Mouse (Mus musculus) heart, adult 11 months (tissue): Measurements from ENCODE around the gene Lbp.

Experiments used
- DNase-seq: peaks from one replicate; pipeline ENCODE4 v3.0.0; 2022

Lbp gene

GRCm38 (mm10) chr2:158305948-158306695 lies at the start of gene Lbp:
TSS of gene Lbp (plus strand) at chr2:158306493.
- peak; percentile 98 for DNase-seq

- peak; percentile 96 for DNase-seq
Observed at GRCm38 (mm10) chr2:158256894-158257293, 49.4 kb upstream of the Lbp start.

GRCm38 (mm10) chr2:158258005-158258418 lies 48.3 kb upstream of the Lbp start, which contains the start of gene Bpi:
TSS of gene Bpi (plus strand) at chr2:158258094.
- no peak for DNase-seq

- DNase-seq: peak; percentile 95
Observed at GRCm38 (mm10) chr2:158258781-158259180, 47.5 kb upstream of the Lbp start.

DNA sequence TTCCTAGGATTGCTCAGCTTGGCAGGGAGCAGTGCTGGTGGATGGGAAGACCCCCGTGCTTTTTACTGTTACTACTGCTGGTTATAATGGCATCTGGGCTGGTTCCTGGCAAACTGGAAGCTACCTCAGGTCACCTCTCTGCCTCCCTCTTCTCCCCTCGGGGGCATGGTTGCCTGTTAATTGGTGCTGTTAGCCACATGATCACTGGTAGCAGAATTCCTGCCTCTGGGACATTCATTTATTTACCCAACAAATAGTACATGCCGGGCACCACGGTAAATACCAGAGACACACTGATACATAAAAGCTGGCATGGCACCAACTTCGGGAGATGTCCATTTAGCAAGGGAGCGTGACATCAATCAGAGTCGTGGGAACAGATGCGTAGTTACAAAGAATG lies 46.8 kb upstream of the Lbp start:
- DNase-seq: no peak

GRCm38 (mm10) chr2:158264877-158265276 lies 41.4 kb upstream of the Lbp start:
- no peak for DNase-seq

DNA sequence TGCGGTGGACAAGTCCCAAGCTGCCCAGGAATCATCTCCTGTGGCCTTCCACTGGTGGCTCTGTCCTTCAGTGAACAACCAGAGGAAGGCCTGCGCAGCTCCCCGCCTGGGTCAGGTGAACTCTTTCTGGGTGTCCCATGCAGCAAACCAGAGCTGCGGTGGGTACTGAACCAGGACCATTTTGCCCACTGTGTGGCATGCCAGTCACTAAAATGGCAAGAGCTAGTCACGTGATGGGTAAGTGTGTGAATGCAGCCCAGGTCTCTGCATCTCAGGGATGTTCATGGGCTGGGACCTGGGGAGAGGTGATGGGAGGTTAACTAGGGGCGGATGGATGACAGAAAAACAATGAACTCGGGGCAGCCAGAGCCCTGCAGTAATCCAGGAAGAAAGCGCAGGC lies 36.3 kb upstream of the Lbp start:
- DNase-seq: peak; percentile 83

- DNase-seq: peak; percentile 73
Observed at GRCm38 (mm10) chr2:158273646-158274045, 32.6 kb upstream of the Lbp start.

DNA sequence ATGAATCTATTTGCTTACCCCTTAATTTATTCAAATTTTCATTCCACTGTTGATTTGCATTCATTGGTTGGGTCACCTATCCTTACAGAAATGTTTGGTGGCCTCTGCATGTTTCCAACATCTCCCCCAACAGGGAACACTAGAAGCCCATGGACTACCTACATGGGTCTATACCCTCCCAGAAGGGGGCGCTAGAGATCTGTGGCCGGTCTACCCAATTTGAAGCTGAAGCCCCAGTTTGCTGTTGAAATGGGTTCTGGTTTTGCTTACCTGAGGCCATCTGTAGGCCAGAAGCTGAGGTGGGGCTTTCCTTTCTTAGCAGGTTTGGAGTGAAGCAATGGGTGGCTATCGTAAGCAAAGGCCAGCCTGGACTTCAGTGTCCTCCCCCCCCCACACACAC lies 30.9 kb upstream of the Lbp start:
- DNase-seq: peak; percentile 85

DNA sequence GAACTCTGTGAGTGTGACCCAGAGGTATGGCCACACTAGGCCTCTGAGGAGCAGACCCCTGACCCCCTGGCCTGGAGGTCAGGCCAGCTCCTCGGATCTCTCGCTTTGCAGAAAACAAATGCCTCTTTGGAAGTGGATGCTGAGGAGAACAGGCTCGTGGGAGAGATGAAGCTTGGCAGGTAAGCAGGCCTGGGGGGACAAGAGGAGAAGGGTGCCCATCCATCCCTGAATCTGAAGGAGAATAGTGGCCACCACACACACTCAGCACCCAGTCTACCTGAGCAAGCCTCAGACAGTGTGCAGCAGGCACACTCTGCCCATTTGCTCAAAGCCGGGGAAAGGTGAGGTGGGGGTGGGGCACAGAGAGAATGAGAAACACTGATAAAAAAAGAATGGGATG lies 30.5 kb upstream of the Lbp start:
- peak; percentile 76 for DNase-seq

- DNase-seq: no peak
Observed at GRCm38 (mm10) chr2:158276451-158276850, 29.8 kb upstream of the Lbp start.

DNA sequence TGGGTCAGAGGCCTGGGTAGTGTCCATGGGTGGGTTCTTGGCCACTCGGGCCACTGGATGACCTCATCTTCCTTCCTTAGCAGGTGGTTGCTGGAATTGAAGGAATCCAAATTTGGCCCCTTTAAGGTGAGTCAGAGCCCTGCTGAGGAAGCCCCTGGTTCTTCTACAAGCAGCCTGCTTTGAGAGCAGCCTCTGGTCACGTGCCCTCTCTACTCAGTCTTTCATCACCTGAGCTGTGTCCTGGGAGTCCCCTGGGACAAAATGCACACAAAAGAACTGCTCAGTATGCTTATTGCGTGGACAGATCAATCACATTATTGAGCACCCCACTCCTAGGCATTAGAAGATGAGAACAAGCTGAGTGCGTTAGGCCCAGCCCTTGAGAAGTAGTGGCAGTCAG lies 29.4 kb upstream of the Lbp start:
- DNase-seq: peak; percentile 89

DNA sequence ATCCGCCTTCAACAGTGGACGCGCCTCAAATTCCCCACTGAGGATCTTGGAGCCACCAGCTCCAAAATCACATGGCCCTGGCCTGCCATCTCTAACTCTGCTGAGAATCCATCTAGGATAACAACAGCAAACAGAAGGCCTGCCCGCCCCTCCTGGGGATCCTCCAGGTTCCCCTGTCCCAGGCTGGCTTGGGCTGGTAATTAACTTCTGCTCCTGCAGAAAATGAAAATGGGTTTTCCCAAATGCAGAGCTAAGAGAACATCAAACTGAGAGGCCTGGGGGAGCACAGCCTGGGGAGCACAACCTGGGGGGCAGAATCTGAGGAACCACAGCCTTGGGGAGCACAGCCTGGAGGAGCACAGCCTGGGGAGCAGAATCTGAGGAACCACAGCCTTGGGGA lies 26.6 kb upstream of the Lbp start:
- peak; percentile 52 for DNase-seq

GRCm38 (mm10) chr2:158281497-158282205 lies 24.6 kb upstream of the Lbp start:
- DNase-seq: peak; percentile 85

DNA sequence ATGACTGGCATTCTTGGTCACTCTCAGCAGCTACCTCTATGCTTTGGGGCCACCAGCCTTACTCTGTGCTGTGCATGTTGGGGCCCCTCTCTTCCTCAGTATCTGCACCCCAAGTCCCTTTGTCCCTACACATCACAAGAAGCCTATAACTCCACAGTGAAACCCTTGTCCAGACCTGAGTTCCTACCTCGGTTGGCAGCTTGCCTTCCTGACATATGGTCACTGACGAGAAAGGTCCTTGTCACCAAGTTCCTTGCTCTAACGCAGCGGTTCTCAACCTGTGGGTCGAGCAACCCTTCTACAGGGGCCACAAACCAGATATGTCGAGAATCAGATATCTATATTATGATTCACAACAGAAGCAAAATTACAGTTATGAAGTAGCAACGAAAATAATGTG lies 23.2 kb upstream of the Lbp start:
- DNase-seq: peak; percentile 82

- DNase-seq: peak; percentile 51
Observed at GRCm38 (mm10) chr2:158283771-158284170, 22.5 kb upstream of the Lbp start.

- DNase-seq: peak; percentile 94
Observed at GRCm38 (mm10) chr2:158284571-158284970, 21.7 kb upstream of the Lbp start.

- DNase-seq: peak; percentile 77
Observed at GRCm38 (mm10) chr2:158285655-158286054, 20.6 kb upstream of the Lbp start.

DNA sequence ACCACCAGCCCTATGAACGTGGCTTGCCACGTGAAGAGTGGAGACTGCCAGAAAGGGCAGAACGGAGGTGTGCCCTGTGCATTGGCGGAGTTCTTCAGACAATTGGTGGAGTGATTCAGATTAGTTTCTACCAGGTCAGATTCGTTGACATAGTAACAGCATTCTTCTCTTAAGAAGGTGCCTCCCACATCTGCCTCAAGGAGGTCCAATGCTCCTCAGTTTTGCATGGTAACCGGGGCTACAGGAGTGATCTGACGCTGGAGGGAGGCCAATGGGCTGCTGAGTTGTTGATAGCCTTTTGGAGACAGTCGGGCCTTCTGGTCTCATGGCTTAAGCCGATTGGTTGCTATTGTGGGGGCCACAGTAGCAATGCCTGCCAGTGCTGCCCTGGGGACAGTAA lies 10.6 kb upstream of the Lbp start:
- peak; percentile 93 for DNase-seq

DNA sequence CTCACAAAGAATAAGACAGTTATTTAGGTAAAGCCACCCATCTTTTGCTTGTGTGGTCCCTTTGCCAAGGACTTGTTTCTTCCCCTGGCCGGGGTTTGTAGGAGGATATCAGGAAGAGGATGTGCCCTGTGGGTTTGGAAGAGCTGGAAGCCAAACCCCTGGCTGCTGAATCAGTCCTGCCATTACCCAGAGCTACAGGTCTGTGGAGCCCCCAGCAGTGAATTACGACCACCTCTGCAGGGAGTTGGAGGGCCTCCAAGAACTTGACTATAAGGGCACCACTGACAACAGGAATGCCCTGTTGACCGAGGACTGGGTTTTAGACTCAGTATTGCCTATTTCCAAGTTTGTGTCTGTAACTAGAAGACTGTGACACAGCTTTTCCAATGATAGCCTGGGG lies 7.1 kb upstream of the Lbp start:
- peak; percentile 75 for DNase-seq

- DNase-seq: peak; percentile 78
Observed at GRCm38 (mm10) chr2:158299731-158300130, 6.6 kb upstream of the Lbp start.

GRCm38 (mm10) chr2:158302807-158303206 lies 3.5 kb upstream of the Lbp start:
- peak; percentile 88 for DNase-seq

DNA sequence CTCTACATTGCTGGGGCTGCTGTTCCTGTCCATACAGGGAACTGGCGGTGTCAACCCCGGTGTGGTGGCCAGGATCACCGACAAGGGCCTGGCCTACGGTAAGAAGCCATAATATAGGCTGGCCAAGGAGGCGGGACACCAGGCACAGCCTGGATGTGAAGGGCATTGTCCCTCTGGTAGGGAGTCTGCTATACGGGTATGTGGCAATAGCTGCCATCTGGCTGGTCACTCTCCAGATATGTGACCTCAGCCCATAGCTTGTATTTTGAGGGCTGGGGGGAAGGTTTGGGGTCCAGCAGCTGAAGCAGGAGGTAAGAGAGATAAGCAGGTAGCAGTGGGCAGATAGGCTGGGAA lies 380 bp downstream of the Lbp start:
- no peak for DNase-seq

DNA sequence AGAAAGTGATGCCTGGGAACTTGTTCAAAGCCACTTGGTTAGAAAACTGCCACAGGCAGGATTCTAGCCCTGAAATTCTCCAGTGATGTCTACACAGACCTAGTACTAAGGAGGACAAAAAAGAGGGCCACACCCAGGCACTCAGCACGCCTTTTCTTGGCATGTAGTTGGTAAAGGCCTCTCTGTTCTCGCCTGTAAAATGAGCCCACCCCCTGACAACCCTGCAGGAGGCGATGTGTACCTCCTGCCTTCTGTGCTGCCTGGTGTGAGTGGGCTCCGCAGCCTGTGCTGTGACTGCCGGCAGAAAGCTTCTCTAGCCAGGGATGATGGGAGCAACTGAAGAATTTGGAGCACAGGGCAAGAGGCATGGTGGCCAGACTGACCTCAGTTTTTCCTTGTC lies 2.0 kb downstream of the Lbp start:
- DNase-seq: peak; percentile 87

DNA sequence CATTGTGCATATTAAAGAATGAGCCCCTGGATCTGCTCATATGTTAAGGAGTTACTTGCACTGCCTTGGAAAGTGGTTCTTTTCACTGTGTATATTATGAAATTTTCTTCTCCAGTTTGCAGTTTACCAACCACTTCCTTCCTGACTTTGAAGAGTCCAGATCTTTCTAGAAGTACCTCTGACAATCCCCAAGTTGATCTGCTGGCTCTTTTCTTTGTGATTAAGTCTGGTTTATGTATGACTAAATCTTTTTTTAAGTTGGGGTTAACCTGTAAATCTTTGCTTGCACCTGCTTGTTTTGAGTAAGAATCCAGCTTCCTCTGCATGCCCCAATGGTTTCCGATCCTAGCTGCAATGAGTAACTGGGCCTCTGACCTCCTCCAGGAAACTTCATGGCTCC lies 6.8 kb downstream of the Lbp start:
- DNase-seq: no peak
